Comparison of ENCODE assay signal across 24 mouse cellular contexts in the genomic region with DNA sequence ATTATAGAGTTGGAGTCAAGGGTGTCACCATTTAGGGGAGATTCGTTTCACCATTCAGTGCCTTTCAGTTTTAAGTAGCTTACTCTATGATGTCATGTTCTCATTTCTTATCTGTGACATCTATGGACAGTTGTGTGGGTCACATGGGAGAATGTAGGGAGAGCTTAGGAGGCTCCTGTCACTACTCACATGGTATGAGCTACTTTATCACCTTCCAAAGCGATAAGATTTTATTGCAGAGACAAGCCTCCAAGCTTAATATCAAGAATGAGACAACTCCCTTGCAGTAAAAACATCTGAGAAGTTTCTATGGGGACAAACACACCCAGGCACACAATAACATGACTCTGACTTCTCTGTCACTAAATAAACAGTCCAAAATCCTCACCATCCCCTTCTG.
"Had no signal": no experiment of that assay in that cellular context is flagged by ENCODE, and none has a peak within 500 bp of the region (broad histone marks: within the 10 kb centered on the region; RNA-seq: fewer than 3 reads in every experiment).

No protein-coding gene starts in this region.

- H3K4me2 ChIP-seq: heart, embryonic 12.5 days; hindbrain, embryonic 12.5 days; hindbrain, embryonic 14.5 days; limb, embryonic 13.5 days; limb, embryonic 15.5 days; liver, embryonic 12.5 days had no signal

- H3K4me3 ChIP-seq: heart, embryonic 10.5 days; heart, embryonic 12.5 days; hindbrain, embryonic 10.5 days; hindbrain, embryonic 12.5 days; limb, embryonic 13.5 days; limb, embryonic 15.5 days; liver, embryonic 12.5 days had no signal

- ATAC-seq: hindbrain, embryonic 16.5 days; inflammation-experienced regulatory T-cells, adult 6 months; liver, embryonic 12.5 days had no signal

- DNase-seq: gastrocnemius, postnatal 14 days; gastrocnemius, postnatal 36 days; heart, adult 18-20 months; heart, postnatal 10 days; heart, postnatal 4 days; kidney, adult 18-20 months; kidney, adult 8-10 months; kidney, postnatal 10 days; kidney, postnatal 25 days; kidney, postnatal 4 days; layer of hippocampus, adult 9-11 months; layer of hippocampus, postnatal 36 days; left cerebral cortex, postnatal 4 days had no signal

- H3K27ac ChIP-seq: heart, embryonic 10.5 days; hindbrain, embryonic 10.5 days; hindbrain, embryonic 12.5 days; hindbrain, embryonic 14.5 days; limb, embryonic 13.5 days; limb, embryonic 15.5 days; liver, embryonic 12.5 days; liver, embryonic 14.5 days had no signal

- H3K4me1 ChIP-seq: hindbrain, embryonic 10.5 days; hindbrain, embryonic 12.5 days; limb, embryonic 13.5 days; limb, embryonic 15.5 days; liver, embryonic 12.5 days had no signal

- H3K27me3 ChIP-seq: heart, embryonic 12.5 days; hindbrain, embryonic 12.5 days; limb, embryonic 13.5 days; limb, embryonic 15.5 days; liver, embryonic 12.5 days had no signal

- H3K9me3 ChIP-seq: heart, embryonic 10.5 days; heart, embryonic 12.5 days; hindbrain, embryonic 10.5 days; hindbrain, embryonic 12.5 days; limb, embryonic 13.5 days; limb, embryonic 15.5 days; liver, embryonic 12.5 days had no signal

- H3K9ac ChIP-seq: heart, embryonic 12.5 days; hindbrain, embryonic 12.5 days; hindbrain, embryonic 14.5 days; limb, embryonic 13.5 days; limb, embryonic 15.5 days; liver, embryonic 12.5 days; liver, embryonic 14.5 days had no signal

- H3K36me3 ChIP-seq: heart, embryonic 10.5 days; heart, embryonic 12.5 days; hindbrain, embryonic 10.5 days; hindbrain, embryonic 12.5 days; limb, embryonic 13.5 days; limb, embryonic 15.5 days; liver, embryonic 12.5 days had no signal
